Mouse (Mus musculus) hindbrain, embryonic 11.5 days (tissue): ENCODE results near the gene Prss29. TPM values are rescaled to one million over a fixed set of nuclear protein-coding genes. Genes with fewer than 3 reads are reported as not detected.
A peak's percentile ranks its signal among the peaks of the same experiment; 100 is the strongest.

ENCODE experiments used
- ATAC-seq: fragments of 200-750 bp; cut with Nextera tagmentation; 2 replicates; pipeline ENCODE4 v1.8.0; 2017; ENCODE audit warnings: mild to moderate bottlenecking, moderate TSS enrichment, moderate library complexity; ENCODE audit not compliant: low FRiP score
- DNase-seq: peaks from one replicate; pipeline ENCODE4 v3.0.0-alpha.2; 2015; ENCODE audit warnings: low spot score
- H3K27ac ChIP-seq: fragments of 300-500 bp; sonication (generic); 2 replicates; pipeline ENCODE4 v1.5.1; 2014; ENCODE audit warnings: mild to moderate bottlenecking, low read depth, low read length
- H3K27me3 ChIP-seq: fragments of 300-500 bp; sonication (generic); 2 replicates; pipeline ENCODE4 v1.6.1; 2014; ENCODE audit warnings: mild to moderate bottlenecking, low read length, moderate library complexity, mixed read lengths; ENCODE audit not compliant: control insufficient read depth, insufficient read depth
- H3K36me3 ChIP-seq: fragments of 300-500 bp; sonication (generic); 2 replicates; pipeline ENCODE4 v1.6.1; 2014; ENCODE audit warnings: mild to moderate bottlenecking, low read length, moderate library complexity, mixed read lengths; ENCODE audit not compliant: control insufficient read depth, insufficient read depth
- H3K4me1 ChIP-seq: fragments of 300-500 bp; sonication (generic); replicated peaks from 2 replicates; pipeline ENCODE4 v1.6.1; 2014; ENCODE audit warnings: low read length, mixed read lengths; ENCODE audit not compliant: control insufficient read depth, insufficient read depth
- H3K4me2 ChIP-seq: fragments of 300-500 bp; sonication (generic); replicated peaks from 2 replicates; pipeline ENCODE4 v1.6.1; 2014; ENCODE audit warnings: mild to moderate bottlenecking, low read depth, low read length
- H3K4me3 ChIP-seq: fragments of 300-500 bp; sonication (generic); 2 replicates; pipeline ENCODE4 v1.5.1; 2014; ENCODE audit warnings: low read depth, low read length
- H3K9ac ChIP-seq: fragments of 300-500 bp; sonication (generic); 2 replicates; pipeline ENCODE4 v1.6.1; 2014; ENCODE audit warnings: low read depth, low read length
- H3K9me3 ChIP-seq: fragments of 300-500 bp; sonication (generic); 2 replicates; pipeline ENCODE4 v1.6.1; 2016; ENCODE audit warnings: low read length; ENCODE audit not compliant: control insufficient read depth
- WGBS: fragments of 180-500 bp; shearing (Covaris S2); extraction: QIAGEN DNeasy Blood & Tissue Kit; methylation state at CpG from one replicate; pipeline ENCODE4 v1.1.7; 2014; 5-methylcytosine and 5-hydroxymethylcytosine counted together
- polyA plus RNA-seq: library from polyadenylated mRNA; unstranded; fragments of >200 nt; fragmentation: Nextera tagmentation; extraction: Ambion mirVana; gene quantifications from 2 replicates; pipeline ENCODE4 v1.2.1, GENCODE M21; 2014

Prss29 gene
- polyA plus RNA-seq, 1 experiment from 2014 or later, result not detected

- Histone ChIP-seq H3K4me1 (no peaks in the 10 kb centered on the region), H3K4me2 (no peak overlapping the region), H3K27me3 (no peaks in the 10 kb centered on the region), H3K9me3 (no peaks in the 10 kb centered on the region), H3K27ac (no peak overlapping the region), H3K9ac (no peak overlapping the region), H3K4me3 (no peak overlapping the region), H3K36me3 (no peaks in the 10 kb centered on the region)
- ATAC-seq (no peak), DNase-seq (peak; percentile 80)
- WGBS, result 34% methylated on average over 3 of the region's 3 CpGs
Observed at GRCm38 (mm10) chr17:25285033-25285432, 33.4 kb upstream of the Prss29 start.

GRCm38 (mm10) chr17:25288842-25289241 is 29.6 kb upstream of the Prss29 start:
- H3K9me3 ChIP-seq, result no peaks in the 10 kb centered on the region
- H3K9ac ChIP-seq, result no peak overlapping the region
- no peak overlapping the region for H3K27ac ChIP-seq
- ATAC-seq, result no peak
- no peak overlapping the region for H3K4me2 ChIP-seq
- 33% methylated on average over 4 of the region's 4 CpGs for WGBS
- peak; percentile 68 for DNase-seq
- no peak overlapping the region for H3K4me3 ChIP-seq
- H3K4me1 ChIP-seq, result no peaks in the 10 kb centered on the region
- no peaks in the 10 kb centered on the region for H3K36me3 ChIP-seq
- no peaks in the 10 kb centered on the region for H3K27me3 ChIP-seq

- Histone ChIP-seq H3K4me3 (no peak overlapping the region), H3K9me3 (no peaks in the 10 kb centered on the region), H3K36me3 (no peaks in the 10 kb centered on the region), H3K4me1 (no peaks in the 10 kb centered on the region), H3K27ac (no peak overlapping the region), H3K4me2 (no peak overlapping the region), H3K9ac (no peak overlapping the region), H3K27me3 (no peaks in the 10 kb centered on the region)
- no peak for ATAC-seq
- WGBS, result 33% methylated on average over 4 of the region's 4 CpGs
- no peak for DNase-seq
Observed at GRCm38 (mm10) chr17:25290411-25290810, 28.0 kb upstream of the Prss29 start.

- Histone ChIP-seq H3K9ac (no peak overlapping the region), H3K4me3 (no peak overlapping the region), H3K4me1 (no peaks in the 10 kb centered on the region), H3K27ac (no peak overlapping the region), H3K4me2 (no peak overlapping the region), H3K9me3 (no peaks in the 10 kb centered on the region), H3K36me3 (no peaks in the 10 kb centered on the region), H3K27me3 (no peaks in the 10 kb centered on the region)
- DNase-seq (no peak), ATAC-seq (no peak)
- 80% methylated on average over 5 of the region's 5 CpGs for WGBS
Observed at GRCm38 (mm10) chr17:25293495-25293894, 25.0 kb upstream of the Prss29 start.

- H3K36me3 ChIP-seq, result no peaks in the 10 kb centered on the region
- ATAC-seq, result no peak
- no peaks in the 10 kb centered on the region for H3K27me3 ChIP-seq
- DNase-seq, result no peak
- 45% methylated on average over 1 of the region's 1 CpGs for WGBS
- no peaks in the 10 kb centered on the region for H3K4me1 ChIP-seq
- no peak overlapping the region for H3K4me2 ChIP-seq
- no peak overlapping the region for H3K9ac ChIP-seq
- H3K4me3 ChIP-seq, result no peak overlapping the region
- no peak overlapping the region for H3K27ac ChIP-seq
- no peaks in the 10 kb centered on the region for H3K9me3 ChIP-seq
Observed at GRCm38 (mm10) chr17:25294111-25294510, 24.3 kb upstream of the Prss29 start.

GRCm38 (mm10) chr17:25298094-25298493 is 20.4 kb upstream of the Prss29 start, which contains the start of gene Prss34:
TSS of gene Prss34 (plus strand) at chr17:25298394.
- Histone ChIP-seq H3K4me3 (no peak within 1 kb of the TSS), H3K36me3 (no peaks in the 10 kb centered on the region), H3K27ac (no peak within 1 kb of the TSS), H3K4me1 (no peaks in the 10 kb centered on the region), H3K4me2 (no peak within 1 kb of the TSS), H3K9ac (no peak within 1 kb of the TSS), H3K27me3 (no peaks in the 10 kb centered on the region), H3K9me3 (no peaks in the 10 kb centered on the region)
- ATAC-seq (no peak), DNase-seq (no peak)
- WGBS, result 77% methylated on average over 5 of the region's 5 CpGs

- Histone ChIP-seq H3K4me1 (no peaks in the 10 kb centered on the region), H3K4me3 (no peak within 1 kb of the TSS), H3K27me3 (no peaks in the 10 kb centered on the region), H3K9ac (no peak within 1 kb of the TSS), H3K27ac (no peak within 1 kb of the TSS), H3K9me3 (no peaks in the 10 kb centered on the region), H3K36me3 (no peaks in the 10 kb centered on the region), H3K4me2 (no peak within 1 kb of the TSS)
- WGBS, result 93% methylated on average over 4 of the region's 4 CpGs
- ATAC-seq, result no peak
- DNase-seq, result no peak
Observed at GRCm38 (mm10) chr17:25308346-25308745, 10.1 kb upstream of the Prss29 start, which contains the start of gene Prss28. TSS of gene Prss28 (plus strand) at chr17:25308646.

- no peak overlapping the region for H3K9ac ChIP-seq
- DNase-seq (no peak), ATAC-seq (no peak)
- no peak overlapping the region for H3K4me3 ChIP-seq
- no peaks in the 10 kb centered on the region for H3K36me3 ChIP-seq
- no peaks in the 10 kb centered on the region for H3K27me3 ChIP-seq
- no peak overlapping the region for H3K27ac ChIP-seq
- 86% methylated on average over 8 of the region's 8 CpGs for WGBS
- H3K9me3 ChIP-seq, result no peaks in the 10 kb centered on the region
- H3K4me1 ChIP-seq, result no peaks in the 10 kb centered on the region
- no peak overlapping the region for H3K4me2 ChIP-seq
Observed at GRCm38 (mm10) chr17:25320819-25321218, 2.4 kb downstream of the Prss29 start.

- ATAC-seq, result no peak
Observed at GRCm38 (mm10) chr17:25322930-25323329, 4.5 kb downstream of the Prss29 start.

More at GRCm38 (mm10) chr17:25322930-25323329, 4.5 kb downstream of the Prss29 start:
- H3K9ac ChIP-seq, result no peak overlapping the region
- DNase-seq, result no peak
- H3K27ac ChIP-seq, result no peak overlapping the region
- H3K4me3 ChIP-seq, result no peak overlapping the region
- no peaks in the 10 kb centered on the region for H3K9me3 ChIP-seq
- 22% methylated on average over 2 of the region's 2 CpGs for WGBS
- no peak overlapping the region for H3K4me2 ChIP-seq
- no peaks in the 10 kb centered on the region for H3K36me3 ChIP-seq
- H3K4me1 ChIP-seq, result no peaks in the 10 kb centered on the region
- H3K27me3 ChIP-seq, result no peaks in the 10 kb centered on the region
